Mouse (Mus musculus) ovary, adult 10 weeks (tissue): Measurements from ENCODE around the gene Faap100. TPM values are rescaled to one million over a fixed set of nuclear protein-coding genes. Genes with fewer than 3 reads are reported as not detected.

Experiments used
- polyA plus RNA-seq: library from polyadenylated mRNA; stranded (reverse); fragments of 350-450 nt; fragmentation: Illumina TruSeq; extraction: RNeasy Lipid Tissue Mini Kit (QIAGEN cat#74804); gene quantifications from one replicate; pipeline ENCODE4 v1.2.3, GENCODE M21; 2014

The Faap100 gene
- polyA plus RNA-seq = not detected

GRCm38 (mm10) chr11:120378611-120379540, at the start of gene Faap100:
TSS of gene Faap100 (minus strand) at chr11:120378764.

GRCm38 (mm10) chr11:120361295-120361694, 17.3 kb downstream of the Faap100 start, which contains the start of gene Fscn2:
TSS of gene Fscn2 (plus strand) at chr11:120361534.

GRCm38 (mm10) chr11:120347791-120348683, 30.5 kb downstream of the Faap100 start, which contains the start of gene Actg1:
TSS of gene Actg1 (minus strand) at chr11:120348542.

Other genes starting within 250 kb of the Faap100 start
- gene Slc38a10, start 227.4 kb downstream of the Faap100 start, polyA plus RNA-seq = 1.4 TPM
- 2.5 TPM for gene Bahcc1, start 145.8 kb downstream of the Faap100 start, polyA plus RNA-seq
- gene Actg1, start 30.2 kb downstream of the Faap100 start, polyA plus RNA-seq = 659 TPM
- not detected for gene Fscn2, start 17.2 kb downstream of the Faap100 start, polyA plus RNA-seq
- 22.0 TPM for gene Nploc4, start 58.9 kb upstream of the Faap100 start, polyA plus RNA-seq
- gene Tspan10, start 63.9 kb upstream of the Faap100 start, polyA plus RNA-seq = not detected
- not detected for gene Pde6g, start 74.7 kb upstream of the Faap100 start, polyA plus RNA-seq
- gene Oxld1, start 79.3 kb upstream of the Faap100 start, polyA plus RNA-seq = 1.5 TPM
- 14.0 TPM for gene Ccdc137, start 79.4 kb upstream of the Faap100 start, polyA plus RNA-seq
- gene Arl16, start 88.8 kb upstream of the Faap100 start, polyA plus RNA-seq = 9.9 TPM
- gene Mrpl12, start 105.8 kb upstream of the Faap100 start, polyA plus RNA-seq = 1.2 TPM
- not detected for gene Slc25a10, start 113.1 kb upstream of the Faap100 start, polyA plus RNA-seq
- gene Gcgr, start 151.9 kb upstream of the Faap100 start, polyA plus RNA-seq = not detected
- 1.5 TPM for gene Mcrip1, start 171.0 kb upstream of the Faap100 start, polyA plus RNA-seq
- not detected for gene Ppp1r27, start 172.4 kb upstream of the Faap100 start, polyA plus RNA-seq
- 235 TPM for gene P4hb, start 194.5 kb upstream of the Faap100 start, polyA plus RNA-seq
- gene Arhgdia, start 202.9 kb upstream of the Faap100 start, polyA plus RNA-seq = 29.1 TPM
- gene Alyref, start 219.6 kb upstream of the Faap100 start, polyA plus RNA-seq = 37.9 TPM
- 5.8 TPM for gene Anapc11, start 219.7 kb upstream of the Faap100 start, polyA plus RNA-seq
- gene Npb, start 229.7 kb upstream of the Faap100 start, polyA plus RNA-seq = not detected
- 3.4 TPM for gene Pcyt2, start 239.2 kb upstream of the Faap100 start, polyA plus RNA-seq
- gene Sirt7, start 246.5 kb upstream of the Faap100 start, polyA plus RNA-seq = 3.2 TPM